In genomic region chr10:60265252-60265651, GRCm38 (mm10) we compare ENCODE assay signal across 16 mouse cellular contexts. TPM values are rescaled to one million over a fixed set of nuclear protein-coding genes. Genes with fewer than 3 reads are reported as not detected.
DNase-seq lines count a peak whose midpoint lies in the region; ATAC-seq and TF ChIP-seq lines count a peak whose summit lies in the region.
"Had no signal": no experiment of that assay in that cellular context is flagged by ENCODE, and none has a peak within 500 bp of the region (broad histone marks: within the 10 kb centered on the region; RNA-seq: fewer than 3 reads in every experiment).

No protein-coding gene starts in this region.

- no peak overlapping the region for H3K27ac ChIP-seq in hindbrain, postnatal 0 days
- H3K27ac ChIP-seq in hindbrain, embryonic 16.5 days (ENCODE audit: low read depth, low read length) = no peak overlapping the region
- no peak overlapping the region for H3K27ac ChIP-seq in lung, postnatal 0 days (ENCODE audit: low read length)
- H3K27ac ChIP-seq: embryonic facial prominence, embryonic 13.5 days; forebrain, embryonic 10.5 days; liver, embryonic 13.5 days; midbrain, embryonic 12.5 days had no signal

- intact Hi-C loops in gastrocnemius, postnatal 14 days (cut with DNase I; ENCODE audit: low total_unique reads) = no loop called here

- ATAC-seq in hindbrain, postnatal 0 days = no peak
- no peak for ATAC-seq in hindbrain, embryonic 16.5 days
- no peak for ATAC-seq in lung, postnatal 0 days
- ATAC-seq: Patski had no signal

- H3K9ac ChIP-seq in hindbrain, postnatal 0 days (replicated peaks; ENCODE audit: low read length) = no peak overlapping the region
- no peak overlapping the region for H3K9ac ChIP-seq in hindbrain, embryonic 16.5 days (ENCODE audit: low read depth, low read length)
- no peak overlapping the region for H3K9ac ChIP-seq in lung, postnatal 0 days (replicated peaks; ENCODE audit: low read depth)
- H3K9ac ChIP-seq: embryonic facial prominence, embryonic 13.5 days; liver, embryonic 13.5 days; midbrain, embryonic 12.5 days had no signal

- no peak for TF ChIP-seq CTCF in hindbrain, postnatal 0 days (IDR thresholded peaks at IDR 0.05; ENCODE audit: low read depth)
- TF ChIP-seq CTCF in lung, postnatal 0 days (IDR thresholded peaks at IDR 0.05) = no peak

- H3K27me3 ChIP-seq in hindbrain, postnatal 0 days (ENCODE audit: insufficient read depth, low read length) = no peaks in the 10 kb centered on the region
- H3K27me3 ChIP-seq in hindbrain, embryonic 16.5 days (replicated peaks; ENCODE audit: control insufficient read depth, insufficient read depth, low read length) = no peaks in the 10 kb centered on the region
- no peaks in the 10 kb centered on the region for H3K27me3 ChIP-seq in lung, postnatal 0 days (replicated peaks; ENCODE audit: insufficient read depth, low read length)
- H3K27me3 ChIP-seq: embryonic facial prominence, embryonic 13.5 days; liver, embryonic 13.5 days; midbrain, embryonic 12.5 days; Patski had no signal

- H3K4me3 ChIP-seq in hindbrain, postnatal 0 days (ENCODE audit: low read length) = no peak overlapping the region
- no peak overlapping the region for H3K4me3 ChIP-seq in hindbrain, embryonic 16.5 days (ENCODE audit: low read length)
- no peak overlapping the region for H3K4me3 ChIP-seq in lung, postnatal 0 days (ENCODE audit: low read depth, low read length)
- H3K4me3 ChIP-seq: embryonic facial prominence, embryonic 13.5 days; forebrain, embryonic 10.5 days; liver, embryonic 13.5 days; midbrain, embryonic 12.5 days had no signal

- no peak overlapping the region for H3K4me2 ChIP-seq in hindbrain, postnatal 0 days (ENCODE audit: low read depth, low read length)
- H3K4me2 ChIP-seq in hindbrain, embryonic 16.5 days (ENCODE audit: low read length) = no peak overlapping the region
- H3K4me2 ChIP-seq in lung, postnatal 0 days (replicated peaks; ENCODE audit: low read depth, low read length) = no peak overlapping the region
- H3K4me2 ChIP-seq: embryonic facial prominence, embryonic 13.5 days; liver, embryonic 13.5 days; midbrain, embryonic 12.5 days had no signal

- 58% methylated on average over 10 of the region's 10 CpGs for WGBS in hindbrain, postnatal 0 days
- WGBS in hindbrain, embryonic 16.5 days = 71% methylated on average over 10 of the region's 10 CpGs
- WGBS in lung, postnatal 0 days = 75% methylated on average over 10 of the region's 10 CpGs

- peak; percentile 67 for DNase-seq in adrenal gland, postnatal 14 days
- DNase-seq in adrenal gland, postnatal 4 days (ENCODE audit: low spot score in 2 of 2) = no peak
- peak; percentile 44 for DNase-seq in hindbrain, postnatal 0 days (ENCODE audit: low spot score)
- DNase-seq in lung, postnatal 0 days (ENCODE audit: low spot score) = peak; percentile 69
- no peak for DNase-seq in lung, postnatal 14 days
- DNase-seq in gastrocnemius, postnatal 14 days = peak; percentile 72
- no peak for DNase-seq in frontal cortex, postnatal 36 days (ENCODE audit: low spot score in 2 of 2)
- DNase-seq: liver, embryonic 13.5 days; lung, postnatal 36 days; thymus, postnatal 14 days had no signal

- no peaks in the 10 kb centered on the region for H3K36me3 ChIP-seq in hindbrain, postnatal 0 days (ENCODE audit: insufficient read depth, low read length)
- H3K36me3 ChIP-seq in hindbrain, embryonic 16.5 days (ENCODE audit: control insufficient read depth, insufficient read depth, low read length) = no peaks in the 10 kb centered on the region
- no peaks in the 10 kb centered on the region for H3K36me3 ChIP-seq in lung, postnatal 0 days (ENCODE audit: insufficient read depth, low read length)
- H3K36me3 ChIP-seq: embryonic facial prominence, embryonic 13.5 days; forebrain, embryonic 10.5 days; liver, embryonic 13.5 days; midbrain, embryonic 12.5 days had no signal

- no peaks in the 10 kb centered on the region for H3K9me3 ChIP-seq in hindbrain, postnatal 0 days (ENCODE audit: low read length)
- H3K9me3 ChIP-seq in hindbrain, embryonic 16.5 days (ENCODE audit: control insufficient read depth, low read length) = no peaks in the 10 kb centered on the region
- H3K9me3 ChIP-seq in lung, postnatal 0 days (ENCODE audit: low read length) = no peaks in the 10 kb centered on the region
- H3K9me3 ChIP-seq: embryonic facial prominence, embryonic 13.5 days; forebrain, embryonic 10.5 days; liver, embryonic 13.5 days; midbrain, embryonic 12.5 days had no signal

- no peak for TF ChIP-seq EP300 in lung, postnatal 0 days (IDR thresholded peaks at IDR 0.05)

- no peaks in the 10 kb centered on the region; the same call in 1 of the 2 replicates for H3K4me1 ChIP-seq in hindbrain, postnatal 0 days (ENCODE audit: insufficient read depth, low read length)
- H3K4me1 ChIP-seq in hindbrain, embryonic 16.5 days (ENCODE audit: control insufficient read depth, insufficient read depth, low read depth, low read length) = peaks cover 4% of the 10 kb centered on the region
- H3K4me1 ChIP-seq in lung, postnatal 0 days (ENCODE audit: insufficient read depth, low read depth, low read length) = no peaks in the 10 kb centered on the region

RNA-seq across cellular contexts. Expression of gene Psap, which starts 12.2 kb away (rescaled TPM):
- 876 and 969 TPM in 2 replicates for total RNA-seq in adrenal gland, postnatal 14 days (2021)
- 100 to 1,000 TPM; 671 to 696 TPM for total RNA-seq in adrenal gland, postnatal 4 days (2021)
- total RNA-seq in hindbrain, postnatal 0 days (2014; rRNA removed) = 768 and 845 TPM in 2 replicates
- polyA plus RNA-seq in hindbrain, postnatal 0 days (2015; fragmentation: Nextera tagmentation; extraction: Ambion mirVana) = 277 and 281 TPM in 2 replicates
- polyA plus RNA-seq in hindbrain, embryonic 16.5 days (2015; fragmentation: Nextera tagmentation; extraction: Ambion mirVana) = 218 and 239 TPM in 2 replicates
- 120 and 128 TPM in 2 replicates for polyA plus RNA-seq in lung, postnatal 0 days (2015; fragmentation: Nextera tagmentation; extraction: Ambion mirVana)
- total RNA-seq in gastrocnemius, postnatal 14 days (2021) = 100 to 1,000 TPM; 419 to 467 TPM

RNA-seq across cellular contexts. Expression of gene Chst3, which starts 46.2 kb away (rescaled TPM):
- 2.0 and 5.4 TPM in 2 replicates for total RNA-seq in adrenal gland, postnatal 14 days (2021)
- total RNA-seq in adrenal gland, postnatal 4 days (2021) = 1 to 10 TPM; 3.2 to 3.4 TPM
- 7.2 and 10.0 TPM in 2 replicates for total RNA-seq in hindbrain, postnatal 0 days (2014; rRNA removed)
- polyA plus RNA-seq in hindbrain, postnatal 0 days (2015; fragmentation: Nextera tagmentation; extraction: Ambion mirVana) = 0.89 and 0.96 TPM in 2 replicates
- polyA plus RNA-seq in hindbrain, embryonic 16.5 days (2015; fragmentation: Nextera tagmentation; extraction: Ambion mirVana) = 1.7 and 1.9 TPM in 2 replicates
- polyA plus RNA-seq in lung, postnatal 0 days (2015; fragmentation: Nextera tagmentation; extraction: Ambion mirVana) = 1.8 TPM in 2 replicates
- total RNA-seq in gastrocnemius, postnatal 14 days (2021) = 1 to 10 TPM; 1.1 to 1.4 TPM
- total RNA-seq: common myeloid progenitor, adult 5-6 weeks had no signal

Comparison
In these comparisons a context has a peak if more than half of its experiments do, and no peak if none do; other contexts are left out.
1. DNase-seq: peak in adrenal gland, postnatal 14 days (single experiment), hindbrain, postnatal 0 days (single experiment), lung, postnatal 0 days (single experiment) and gastrocnemius, postnatal 14 days (single experiment); none in adrenal gland, postnatal 4 days (0 of 2), lung, postnatal 14 days (single experiment) and frontal cortex, postnatal 36 days (0 of 2).